Mouse (Mus musculus) limb, embryonic 11.5 days (tissue): ENCODE results near the gene Klhl3. TPM values are rescaled to one million over a fixed set of nuclear protein-coding genes. Genes with fewer than 3 reads are reported as not detected.

Source experiments
- ATAC-seq: fragments of 200-750 bp; cut with Nextera tagmentation; 2 replicates; pipeline ENCODE4 v1.8.0; 2017; ENCODE audit warnings: low read depth; ENCODE audit not compliant: insufficient number of reproducible peaks, low FRiP score, low TSS enrichment
- DNase-seq: peaks from one replicate; pipeline ENCODE4 v3.0.0-alpha.2; 2015; ENCODE audit warnings: low spot score
- H3K27ac ChIP-seq: fragments of 300-500 bp; sonication (generic); replicated peaks from 2 replicates; pipeline ENCODE4 v1.5.1; 2014; ENCODE audit warnings: low read depth, mild to moderate bottlenecking, low read length
- H3K27me3 ChIP-seq: fragments of 300-500 bp; sonication (generic); 2 replicates; pipeline ENCODE4 v1.6.1; 2014; ENCODE audit warnings: mild to moderate bottlenecking, low read length, mixed read lengths; ENCODE audit not compliant: control insufficient read depth, insufficient read depth
- H3K36me3 ChIP-seq: fragments of 300-500 bp; sonication (generic); 2 replicates; pipeline ENCODE4 v1.6.1; 2014; ENCODE audit warnings: mild to moderate bottlenecking, low read length, moderate library complexity, mixed read lengths; ENCODE audit not compliant: control insufficient read depth, insufficient read depth
- H3K4me1 ChIP-seq: fragments of 300-500 bp; sonication (generic); 2 replicates; pipeline ENCODE4 v1.6.1; 2014; ENCODE audit warnings: low read length, mixed read lengths; ENCODE audit not compliant: control insufficient read depth, insufficient read depth
- H3K4me2 ChIP-seq: fragments of 300-500 bp; sonication (generic); 2 replicates; pipeline ENCODE4 v1.6.1; 2014; ENCODE audit warnings: low read depth, mild to moderate bottlenecking, moderate library complexity; ENCODE audit not compliant: severe bottlenecking
- H3K4me3 ChIP-seq: fragments of 300-500 bp; sonication (generic); 2 replicates; pipeline ENCODE4 v1.5.1; 2014; ENCODE audit warnings: low read depth, low read length
- H3K9ac ChIP-seq: fragments of 300-500 bp; sonication (generic); 2 replicates; pipeline ENCODE4 v1.6.1; 2014; ENCODE audit warnings: mild to moderate bottlenecking, low read length
- H3K9me3 ChIP-seq: fragments of 300-500 bp; sonication (generic); 2 replicates; pipeline ENCODE4 v1.6.1; 2016; ENCODE audit warnings: low read length; ENCODE audit not compliant: control insufficient read depth
- WGBS: fragments of 180-500 bp; shearing (Covaris S2); extraction: QIAGEN DNeasy Blood & Tissue Kit; methylation state at CpG from one replicate; pipeline ENCODE4 v1.1.7; 2014; 5-methylcytosine and 5-hydroxymethylcytosine counted together
- polyA plus RNA-seq: library from polyadenylated mRNA; unstranded; fragments of >200 nt; fragmentation: Nextera tagmentation; extraction: Ambion mirVana; gene quantifications from 2 replicates; pipeline ENCODE4 v1.2.1, GENCODE M21; 2014

Gene Klhl3
- polyA plus RNA-seq, 1 experiment from 2014 or later, result 3.5 TPM

GRCm38 (mm10) chr13:58017298-58017697 lies 96.1 kb downstream of the Klhl3 start:
- H3K27me3 ChIP-seq, result no peaks in the 10 kb centered on the region
- ATAC-seq (no peak), DNase-seq (no peak)
- no peaks in the 10 kb centered on the region; the same call in 1 of the 2 replicates for H3K36me3 ChIP-seq
- H3K4me1 ChIP-seq, result no peaks in the 10 kb centered on the region
- no peaks in the 10 kb centered on the region for H3K9me3 ChIP-seq
- 83% methylated on average over 6 of the region's 6 CpGs for WGBS
- no peak overlapping the region for H3K4me3 ChIP-seq
- H3K27ac ChIP-seq, result no peak overlapping the region
- H3K4me2 ChIP-seq, result no peak overlapping the region
- no peak overlapping the region for H3K9ac ChIP-seq

GRCm38 (mm10) chr13:58012067-58012925 lies 101.1 kb downstream of the Klhl3 start:
- Histone ChIP-seq H3K9ac (no peak overlapping the region), H3K27ac (no peak overlapping the region), H3K4me2 (no peak overlapping the region), H3K4me3 (no peak overlapping the region), H3K27me3 (no peaks in the 10 kb centered on the region), H3K9me3 (no peaks in the 10 kb centered on the region), H3K4me1 (no peaks in the 10 kb centered on the region), H3K36me3 (no peaks in the 10 kb centered on the region)
- 0 out of 2 replicates have a peak, but pooled peaks have one; percentile 51 for ATAC-seq
- DNase-seq, result peak; percentile 74
- 66% methylated on average over 14 of the region's 14 CpGs for WGBS

DNA sequence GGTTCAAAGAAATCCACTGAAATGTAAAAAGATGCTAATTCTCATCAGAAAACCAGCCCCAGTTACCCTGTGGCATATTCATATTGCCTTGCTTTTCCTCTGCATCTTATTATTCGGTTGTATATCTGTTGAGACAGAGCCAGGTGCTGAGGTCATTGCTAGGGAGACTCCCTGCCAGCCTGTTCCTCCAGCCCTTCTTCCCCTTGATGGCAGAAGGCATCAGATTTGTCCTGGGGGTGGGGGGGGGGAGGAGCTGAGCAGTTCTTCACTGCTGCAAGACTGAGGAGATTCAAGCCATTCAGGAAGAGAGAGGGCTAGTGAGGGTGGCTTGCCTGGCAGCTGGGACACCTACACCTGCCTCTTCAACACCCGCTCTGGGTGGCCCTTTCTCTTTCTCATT lies 101.9 kb downstream of the Klhl3 start:
- H3K4me1 ChIP-seq, result no peaks in the 10 kb centered on the region

GRCm38 (mm10) chr13:58010416-58010815 lies 103.0 kb downstream of the Klhl3 start:
- ATAC-seq (no peak), DNase-seq (no peak)
- H3K4me3 ChIP-seq, result no peak overlapping the region
- WGBS, result 92% methylated on average over 7 of the region's 7 CpGs
- no peaks in the 10 kb centered on the region for H3K27me3 ChIP-seq
- H3K9ac ChIP-seq, result no peak overlapping the region
- peaks cover 1% of the 10 kb centered on the region; the same call in 1 of the 2 replicates for H3K4me1 ChIP-seq
- no peaks in the 10 kb centered on the region for H3K36me3 ChIP-seq
- no peaks in the 10 kb centered on the region for H3K9me3 ChIP-seq
- H3K4me2 ChIP-seq, result no peak overlapping the region
- H3K27ac ChIP-seq, result no peak overlapping the region

More for the DNA sequence above, 101.9 kb downstream of the Klhl3 start:
- DNase-seq (no peak), ATAC-seq (no peak)
- Histone ChIP-seq H3K27ac (no peak overlapping the region), H3K36me3 (no peaks in the 10 kb centered on the region), H3K27me3 (no peaks in the 10 kb centered on the region), H3K9ac (no peak overlapping the region), H3K4me3 (no peak overlapping the region), H3K9me3 (no peaks in the 10 kb centered on the region), H3K4me2 (no peak overlapping the region)
- WGBS, result 59% methylated on average over 2 of the region's 2 CpGs

DNA sequence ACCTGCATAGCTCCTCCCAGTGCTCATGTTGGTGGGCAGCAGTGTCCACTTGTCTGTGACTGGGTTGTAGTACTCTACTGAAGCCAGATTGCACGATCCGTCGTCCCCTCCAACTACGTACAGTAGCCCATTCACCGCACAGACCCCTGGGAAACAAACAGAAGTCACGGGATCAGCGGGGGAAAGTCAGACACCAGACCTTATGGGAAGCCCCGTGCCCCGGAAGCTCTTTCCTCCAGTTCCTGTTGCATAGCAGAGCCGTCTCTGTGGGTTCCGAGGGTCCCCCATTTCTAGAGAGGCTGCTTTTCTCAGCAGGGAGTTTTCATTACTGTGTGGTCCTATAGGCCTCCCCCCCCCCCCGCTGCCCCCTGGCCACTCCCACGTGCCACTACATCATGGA lies 104.1 kb downstream of the Klhl3 start:
- no peak overlapping the region for H3K9ac ChIP-seq

DNA sequence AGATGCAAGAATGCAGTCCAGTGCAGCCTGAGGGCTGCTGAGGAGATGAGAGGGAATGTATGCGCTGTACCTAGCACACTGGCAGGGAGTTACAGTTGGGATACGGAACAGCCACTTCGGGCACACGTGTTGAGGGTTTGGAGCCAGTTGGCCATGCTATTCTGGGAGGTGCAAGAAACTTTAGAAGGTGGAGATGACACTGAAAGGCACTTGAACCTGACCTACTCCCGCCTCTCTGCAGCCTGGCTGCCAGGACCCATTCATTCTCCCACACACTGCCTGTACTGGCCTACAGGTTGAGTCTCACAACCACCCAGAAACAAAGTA lies 105.4 kb downstream of the Klhl3 start:
- Histone ChIP-seq H3K27ac (no peak overlapping the region), H3K4me3 (no peak overlapping the region), H3K9me3 (no peaks in the 10 kb centered on the region), H3K4me2 (no peak overlapping the region), H3K9ac (no peak overlapping the region), H3K4me1 (peaks cover 3% of the 10 kb centered on the region; the same call in 1 of the 2 replicates), H3K36me3 (no peaks in the 10 kb centered on the region), H3K27me3 (no peaks in the 10 kb centered on the region)
- 79% methylated on average over 5 of the region's 5 CpGs for WGBS
- ATAC-seq, result no peak
- no peak for DNase-seq

More for the DNA sequence above, 104.1 kb downstream of the Klhl3 start:
- H3K27me3 ChIP-seq, result no peaks in the 10 kb centered on the region
- H3K27ac ChIP-seq, result no peak overlapping the region
- H3K9me3 ChIP-seq, result no peaks in the 10 kb centered on the region
- WGBS, result 81% methylated on average over 13 of the region's 13 CpGs
- ATAC-seq, result no peak
- H3K4me1 ChIP-seq, result peaks cover 3% of the 10 kb centered on the region; the same call in 1 of the 2 replicates
- H3K4me3 ChIP-seq, result no peak overlapping the region
- no peaks in the 10 kb centered on the region for H3K36me3 ChIP-seq
- H3K4me2 ChIP-seq, result no peak overlapping the region
- no peak for DNase-seq

- H3K4me1 ChIP-seq, result peaks cover 3% of the 10 kb centered on the region; the same call in 1 of the 2 replicates
- no peak for ATAC-seq
Observed at GRCm38 (mm10) chr13:58007256-58008037, 105.9 kb downstream of the Klhl3 start.

DNA sequence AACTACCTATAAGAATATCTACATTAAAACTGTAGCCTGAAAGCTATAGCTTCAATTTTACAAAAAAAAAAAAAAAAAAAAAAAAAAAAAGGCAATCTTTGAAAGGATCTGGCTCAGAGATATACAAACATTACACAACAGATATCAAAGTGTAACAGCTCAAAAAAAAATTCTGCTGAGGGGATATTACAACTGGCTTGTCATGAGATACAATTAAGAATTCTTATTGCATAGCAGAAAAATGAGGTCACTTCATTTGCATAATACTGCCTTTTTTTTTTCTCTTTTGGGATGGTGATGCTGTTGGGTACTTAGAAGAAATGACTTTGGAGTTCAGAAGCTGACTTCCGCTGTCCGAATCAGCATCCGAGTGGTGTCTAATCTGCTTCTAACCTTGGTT lies 111.6 kb downstream of the Klhl3 start:
- WGBS, result 83% methylated on average over 3 of the region's 3 CpGs
- ATAC-seq, result no peak

More at GRCm38 (mm10) chr13:58007256-58008037, 105.9 kb downstream of the Klhl3 start:
- 56% methylated on average over 15 of the region's 16 CpGs for WGBS
- no peaks in the 10 kb centered on the region for H3K27me3 ChIP-seq
- H3K4me2 ChIP-seq, result no peak overlapping the region
- H3K9me3 ChIP-seq, result no peaks in the 10 kb centered on the region
- H3K36me3 ChIP-seq, result no peaks in the 10 kb centered on the region
- H3K27ac ChIP-seq, result no peak overlapping the region
- H3K9ac ChIP-seq, result no peak overlapping the region
- no peak overlapping the region for H3K4me3 ChIP-seq
- DNase-seq, result no peak

More for the DNA sequence above, 111.6 kb downstream of the Klhl3 start:
- no peak overlapping the region for H3K9ac ChIP-seq
- no peak for DNase-seq
- H3K9me3 ChIP-seq, result no peaks in the 10 kb centered on the region
- H3K4me2 ChIP-seq, result no peak overlapping the region
- no peaks in the 10 kb centered on the region for H3K36me3 ChIP-seq
- H3K27me3 ChIP-seq, result no peaks in the 10 kb centered on the region
- no peak overlapping the region for H3K27ac ChIP-seq
- peaks cover 3% of the 10 kb centered on the region; the same call in 1 of the 2 replicates for H3K4me1 ChIP-seq
- H3K4me3 ChIP-seq, result no peak overlapping the region
